Mouse (Mus musculus) layer of hippocampus, postnatal 25 days (tissue): Measurements from ENCODE around the gene Unc13d. TPM values are rescaled to one million over a fixed set of nuclear protein-coding genes. Genes with fewer than 3 reads are reported as not detected.
A peak's percentile ranks its signal among the peaks of the same experiment; 100 is the strongest.

Experiments
- DNase-seq, 2 experiments: peaks; one replicate each; pipeline ENCODE4 v3.0.0; 2022; ENCODE audit warnings: mixed read lengths in 2 of 2, low spot score in 1 of 2; ENCODE audit errors: extremely low spot score in 1 of 2
- total RNA-seq, 2 experiments: library from RNA; stranded (reverse); gene quantifications; 2 replicates each; pipeline ENCODE4 v1.2.3; 2021

Gene Unc13d
- total RNA-seq, 2 experiments from 2014 or later, result 1.3 to 2.4 TPM

GRCm38 (mm10) chr11:116053510-116054229 lies 24.1 kb downstream of the Unc13d start:
- no peak for DNase-seq

DNA sequence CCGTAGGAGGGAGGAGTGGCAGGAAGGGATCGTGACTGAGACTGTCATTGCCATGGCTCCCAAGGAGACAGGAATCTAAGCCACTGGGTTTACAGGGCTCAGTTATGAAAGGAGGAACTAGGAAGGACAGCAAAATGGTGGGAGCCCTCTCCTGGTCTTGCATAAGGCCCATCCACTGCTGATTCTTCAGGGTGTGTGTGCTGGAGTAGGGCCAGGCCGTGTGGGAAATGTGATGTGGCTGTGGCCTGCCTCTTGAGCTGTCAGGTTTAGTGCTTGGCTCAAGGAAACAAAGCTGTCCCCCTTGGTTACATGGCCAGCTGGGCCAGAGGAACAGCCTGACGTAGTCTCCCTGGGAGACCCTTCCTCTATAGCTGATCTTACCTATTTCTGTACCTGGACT lies 27.6 kb downstream of the Unc13d start:
- no peak for DNase-seq

GRCm38 (mm10) chr11:116049610-116050009 lies 28.2 kb downstream of the Unc13d start:
- no peak for DNase-seq

DNA sequence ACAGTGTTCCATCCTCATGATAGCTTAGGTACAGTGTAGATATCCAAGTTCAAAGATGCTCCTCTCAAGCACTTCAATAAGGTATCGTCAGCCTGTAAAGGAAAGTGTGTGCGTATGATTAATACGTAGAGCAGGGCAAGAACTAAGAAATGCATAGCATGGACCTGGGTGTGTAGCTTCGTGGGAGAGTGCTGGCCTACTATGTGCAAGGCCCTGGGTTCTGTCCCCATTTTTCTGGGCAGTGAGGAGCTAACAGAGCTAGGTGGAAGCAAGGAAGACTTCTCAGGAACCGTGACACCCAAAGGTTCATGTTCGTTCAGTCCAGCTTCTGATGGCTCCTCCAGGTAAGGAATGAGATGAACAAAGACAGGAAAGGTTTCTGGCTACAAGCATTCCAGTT lies 32.6 kb downstream of the Unc13d start:
- DNase-seq, result no peak

DNA sequence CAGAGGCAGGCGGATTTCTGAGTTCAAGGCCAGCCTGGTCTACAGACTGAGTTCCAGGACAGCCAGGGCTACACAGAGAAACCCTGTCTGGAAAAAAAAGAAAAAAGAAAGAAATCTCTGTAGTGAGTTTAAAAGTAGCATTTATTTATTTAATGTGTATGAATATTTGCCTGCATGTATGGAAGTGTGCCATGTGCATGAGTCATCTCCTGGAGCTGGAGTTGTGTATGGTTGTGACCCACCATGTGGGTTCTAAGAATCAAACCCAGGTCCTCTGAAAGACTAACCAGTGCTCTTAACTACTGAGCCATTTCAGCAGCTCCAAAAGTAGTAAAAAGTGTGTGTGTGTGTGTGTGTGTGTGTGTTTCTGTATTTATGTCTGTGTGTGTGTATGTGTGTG lies 34.5 kb downstream of the Unc13d start:
- DNase-seq, result no peak

GRCm38 (mm10) chr11:116042372-116043138 lies 35.2 kb downstream of the Unc13d start:
- no peak for DNase-seq

DNA sequence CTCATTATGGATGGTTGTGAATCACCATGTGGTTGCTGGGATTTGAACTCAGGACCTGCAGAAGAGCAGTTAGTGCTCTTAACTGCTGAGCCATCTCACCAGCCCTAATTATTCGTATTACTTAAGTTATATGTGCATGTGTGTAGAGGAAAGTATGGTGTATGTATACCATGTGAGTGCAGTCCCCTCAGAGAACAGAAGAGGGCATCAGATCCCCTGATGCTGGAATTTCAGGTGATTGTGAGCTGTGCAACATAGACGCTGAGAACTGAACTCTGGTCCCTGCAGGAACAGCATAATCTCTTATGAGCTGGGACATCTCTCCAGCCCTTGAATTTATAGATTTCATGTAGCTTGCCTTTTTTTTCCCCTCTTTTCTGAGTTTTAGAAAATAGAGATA lies 35.9 kb downstream of the Unc13d start:
- DNase-seq, result no peak

DNA sequence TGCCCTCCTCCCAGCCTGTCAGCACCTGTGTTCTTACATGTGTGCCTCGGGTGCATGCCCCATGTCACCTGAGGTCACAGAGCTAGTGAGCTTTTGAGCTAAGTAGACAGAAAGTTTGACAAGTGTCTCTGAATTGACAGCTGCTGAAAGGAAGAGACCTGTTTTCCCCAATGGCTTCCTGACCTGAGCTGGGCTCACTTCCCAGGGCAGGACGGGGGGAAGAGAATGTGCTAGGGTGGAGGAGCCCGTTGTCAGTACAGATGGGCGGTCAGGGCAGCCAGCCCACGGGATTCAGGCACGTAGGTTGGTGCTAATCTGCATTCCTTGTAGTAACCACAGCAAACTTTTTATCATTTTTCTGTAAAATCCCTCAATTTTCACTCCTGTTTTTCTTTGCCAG lies 37.2 kb downstream of the Unc13d start:
- no peak for DNase-seq

GRCm38 (mm10) chr11:116037826-116038225 lies 39.9 kb downstream of the Unc13d start:
- DNase-seq, result no peak

DNA sequence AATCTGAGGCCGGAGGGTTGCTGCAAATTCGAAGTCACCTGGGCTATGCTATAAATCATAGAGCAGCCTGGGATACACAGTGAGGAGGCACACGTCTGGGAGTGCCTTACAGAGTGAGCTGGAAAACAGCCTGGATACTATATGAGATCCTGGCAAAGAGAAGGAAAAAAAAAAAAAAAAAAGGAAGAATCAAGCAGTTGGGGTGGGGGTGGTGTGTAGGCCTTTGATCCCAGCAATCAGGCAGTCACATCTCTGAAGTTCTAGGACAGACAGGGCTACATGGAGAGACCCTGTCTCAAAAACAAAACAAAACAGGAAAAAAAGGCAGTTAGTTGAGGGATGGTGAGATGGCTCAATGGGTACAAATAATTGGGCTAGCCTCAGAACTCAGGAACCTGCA lies 41.1 kb downstream of the Unc13d start:
- no peak for DNase-seq

DNA sequence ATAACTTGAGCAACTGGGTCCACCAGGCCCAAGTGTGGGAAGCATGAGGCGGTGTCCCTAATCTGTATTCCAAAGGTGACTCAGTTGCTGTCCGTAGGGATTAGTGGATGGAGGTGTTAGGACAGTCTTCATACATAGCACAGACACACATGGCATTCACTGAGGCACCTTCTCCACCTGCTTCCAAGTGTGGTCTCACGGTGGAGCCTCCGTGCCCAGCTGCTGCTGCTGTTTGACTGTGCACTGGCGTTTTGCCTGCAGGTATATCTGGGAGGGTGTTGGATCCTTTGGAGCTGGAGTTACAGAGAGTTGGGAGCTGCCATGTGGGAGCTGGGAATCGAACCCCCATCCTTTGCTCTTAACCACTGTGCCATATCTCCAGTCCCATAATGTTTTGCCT lies 43.2 kb downstream of the Unc13d start:
- DNase-seq, result no peak

- DNase-seq, result no peak
These were observed 46.6 kb downstream of the Unc13d start for GRCm38 (mm10) chr11:116030898-116031845.

- DNase-seq, result peak; percentile 90 to 92
These were observed 47.5 kb downstream of the Unc13d start, which contains the start of gene Unk for GRCm38 (mm10) chr11:116030088-116030897. TSS of gene Unk (plus strand) at chr11:116030322.

DNA sequence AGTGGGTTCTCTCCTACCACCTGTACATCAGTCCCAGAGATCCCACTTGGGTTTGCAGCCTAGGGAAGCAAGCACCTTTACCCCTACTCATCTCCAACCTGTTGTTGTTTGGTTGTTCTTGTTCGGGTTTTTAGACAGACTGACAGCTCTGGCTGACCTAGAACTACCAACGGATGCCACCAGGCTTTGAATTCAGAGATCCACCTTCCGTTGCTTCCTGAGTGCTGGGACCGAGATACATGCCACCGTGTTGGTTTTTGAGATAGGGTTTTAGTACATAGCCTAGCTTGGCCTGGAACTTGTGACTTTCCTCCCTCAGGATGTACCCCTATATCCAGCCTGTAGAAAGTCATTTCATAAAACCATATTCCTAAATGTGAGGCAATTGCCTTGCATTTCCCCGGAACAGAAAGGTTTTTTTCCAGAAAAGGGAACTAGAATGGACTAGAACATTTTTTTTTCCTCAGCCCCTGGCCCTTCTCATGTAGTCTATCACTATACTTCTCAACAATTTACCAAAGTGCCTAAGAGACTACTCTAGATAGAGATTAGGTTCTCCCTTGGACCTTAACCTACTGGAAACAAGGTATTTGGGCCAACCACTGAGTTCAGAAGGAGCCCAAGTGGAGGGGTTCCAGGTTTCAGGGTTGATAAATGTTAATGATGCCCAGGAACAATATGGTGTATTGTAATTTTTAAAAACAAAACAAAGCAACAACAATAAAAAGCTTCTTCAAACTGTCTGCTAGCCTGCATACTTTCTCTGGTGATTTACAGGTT lies 48.5 kb downstream of the Unc13d start:
- no peak for DNase-seq

- no peak for DNase-seq
These were observed 49.4 kb downstream of the Unc13d start for GRCm38 (mm10) chr11:116028177-116028865.

GRCm38 (mm10) chr11:116027756-116028155 lies 50.0 kb downstream of the Unc13d start, which contains the start of gene H3f3b:
TSS of gene H3f3b (minus strand) at chr11:116027962.
- DNase-seq, result no peak

DNA sequence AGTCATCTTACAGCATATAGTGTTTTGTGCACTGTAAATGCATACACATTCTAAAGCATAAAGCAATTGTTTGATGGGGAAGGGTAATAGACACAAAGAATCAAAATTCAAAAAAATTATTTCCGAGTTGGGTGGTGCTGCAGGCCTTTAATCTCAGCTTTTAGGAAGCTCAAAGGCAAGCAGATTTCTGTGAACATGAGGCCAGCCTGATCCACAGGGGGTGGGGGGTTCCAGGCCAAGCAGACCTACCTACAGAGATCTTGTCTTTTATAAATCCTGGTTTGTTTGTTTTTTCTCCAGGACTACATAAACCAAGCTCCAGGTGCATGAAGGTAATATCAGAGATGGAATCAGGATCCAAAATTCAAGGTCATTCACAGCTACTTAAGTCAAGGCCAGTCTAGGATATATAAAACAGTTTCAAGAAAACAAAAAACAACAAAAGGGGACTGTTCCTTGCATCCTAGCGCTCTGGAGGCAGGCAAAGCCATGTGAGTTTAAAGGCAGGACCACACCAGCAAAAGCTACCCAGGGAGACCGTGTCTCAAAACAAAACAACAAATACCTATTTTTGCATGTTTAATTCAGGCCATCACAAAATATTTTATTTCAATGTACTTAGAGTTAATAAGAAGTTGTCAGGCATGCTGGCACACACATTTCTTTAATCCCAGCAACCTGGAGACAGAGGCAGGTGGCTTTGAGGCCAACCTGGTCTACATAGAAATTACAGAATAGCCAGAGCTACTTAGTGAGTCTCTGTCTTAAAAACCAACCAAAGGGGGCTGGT lies 52.5 kb downstream of the Unc13d start:
- no peak for DNase-seq

GRCm38 (mm10) chr11:116024356-116024808 lies 53.4 kb downstream of the Unc13d start:
- peak in 1 of 2 experiments; percentile 81 for DNase-seq
